Mouse (Mus musculus): ENCODE measurements around the gene Meis1.

DNA sequence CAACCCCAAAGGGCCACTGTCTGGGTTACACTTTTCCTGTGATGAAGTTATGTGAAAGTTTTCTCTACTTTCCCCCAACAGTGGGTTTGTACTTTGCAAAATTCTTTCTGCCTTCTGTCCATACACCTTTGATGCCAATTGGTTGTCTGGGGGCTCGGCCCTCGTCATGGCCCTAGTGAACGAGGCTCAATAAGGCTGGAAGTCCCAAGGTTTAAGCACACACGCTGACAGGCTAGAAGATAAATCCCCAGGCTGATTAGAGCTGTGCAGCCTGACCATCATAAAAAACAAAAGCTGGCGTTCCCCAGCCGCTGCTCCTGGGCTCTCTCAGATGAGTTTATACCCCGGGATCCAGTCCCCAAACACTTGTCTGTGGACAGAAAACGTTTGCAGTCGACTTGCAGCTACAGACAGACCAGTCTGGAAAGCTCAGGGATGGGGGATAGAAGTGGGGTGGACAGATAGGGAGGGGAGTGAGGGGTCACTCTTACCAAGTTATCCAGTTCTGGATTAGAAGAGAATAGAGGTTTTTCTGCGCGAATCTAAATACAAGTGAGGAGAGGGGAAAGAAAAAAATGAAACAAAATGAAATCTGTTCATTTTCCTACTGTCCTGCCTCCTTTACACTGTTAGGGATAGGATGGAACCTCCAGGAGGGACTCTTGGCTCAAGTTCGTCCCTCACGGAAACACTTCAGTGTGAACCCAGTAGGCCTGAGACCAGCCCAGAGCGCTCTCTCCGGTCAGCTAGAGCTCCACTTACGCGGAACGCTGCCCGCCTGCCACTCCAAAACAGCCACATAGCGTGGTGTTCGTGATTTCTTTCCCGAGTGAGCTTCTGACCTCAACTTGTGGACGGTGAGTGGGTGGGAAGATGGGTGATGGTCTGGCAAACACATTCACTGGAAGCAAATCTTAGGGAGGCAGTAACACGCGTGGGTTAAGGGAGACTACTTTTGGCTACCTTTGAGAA, 5.4 kb downstream of the Meis1 start:
- no peak for TF ChIP-seq POLR2A (IDR thresholded peaks at IDR 0.05; ENCODE audit: insufficient read depth, low read length)
- TF ChIP-seq CTCF (IDR thresholded peaks at IDR 0.05; ENCODE audit: low read depth, low read length) = no peak
- TF ChIP-seq EP300 (IDR thresholded peaks at IDR 0.05; ENCODE audit: insufficient read depth, low read depth, low read length) = no peak
